Mouse (Mus musculus): ENCODE results near the gene Ndufa13. TPM values are rescaled to one million over a fixed set of nuclear protein-coding genes. Genes with fewer than 3 reads are reported as not detected.

The Ndufa13 gene
- polyA plus RNA-seq, 1 experiment from 2014 or later, result 177 TPM

DNA sequence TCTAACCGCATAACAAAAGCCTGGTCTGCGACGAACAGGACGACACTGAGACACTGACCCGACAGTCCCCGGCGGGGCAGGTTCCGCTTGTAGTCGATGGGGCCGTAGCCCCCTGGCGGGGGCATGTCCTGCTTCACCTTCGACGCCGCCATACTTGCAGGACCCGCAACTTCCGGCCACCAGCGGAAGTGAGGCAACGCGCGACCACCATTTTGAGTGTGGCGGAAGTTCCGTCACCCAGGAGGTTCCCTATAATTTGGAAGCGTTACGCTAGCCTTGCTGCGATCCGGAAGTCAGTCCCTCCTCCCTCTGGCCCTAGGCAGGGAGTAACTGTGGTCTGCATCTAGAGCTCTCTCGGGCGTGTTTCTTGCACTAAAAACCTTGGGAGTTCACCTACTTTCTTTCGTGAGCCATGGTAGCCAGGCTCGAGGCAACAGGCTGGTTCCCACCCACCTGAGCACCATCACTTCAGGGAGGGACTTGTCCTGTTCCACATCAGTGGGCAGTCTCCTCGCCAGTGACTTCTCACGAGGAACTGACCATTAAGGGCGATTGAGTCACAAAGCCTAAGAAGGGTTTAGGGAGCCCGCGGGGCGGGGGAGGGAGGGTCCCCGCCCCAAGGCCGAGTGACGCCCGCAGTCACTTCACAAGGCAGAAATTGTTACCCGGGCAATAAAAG lies 735 bp downstream of the Ndufa13 start:
- Histone ChIP-seq H3K27me3 (ENCODE audit: insufficient read depth, poor library complexity, severe bottlenecking) (no peaks in the 10 kb centered on the region), H3K4me1 (replicated peaks) (peaks cover 66% of the 10 kb centered on the region), H3K4me3 (peak overlapping the region; percentile 70), H3K27ac (peak overlapping the region; percentile 96), H3K36me3 (peaks cover 33% of the 10 kb centered on the region), H3K9me3 (no peaks in the 10 kb centered on the region)
- peak; percentile 99 for DNase-seq (ENCODE audit: low spot score)
- WGBS, result 3% methylated on average over 41 of the region's 41 CpGs

DNA sequence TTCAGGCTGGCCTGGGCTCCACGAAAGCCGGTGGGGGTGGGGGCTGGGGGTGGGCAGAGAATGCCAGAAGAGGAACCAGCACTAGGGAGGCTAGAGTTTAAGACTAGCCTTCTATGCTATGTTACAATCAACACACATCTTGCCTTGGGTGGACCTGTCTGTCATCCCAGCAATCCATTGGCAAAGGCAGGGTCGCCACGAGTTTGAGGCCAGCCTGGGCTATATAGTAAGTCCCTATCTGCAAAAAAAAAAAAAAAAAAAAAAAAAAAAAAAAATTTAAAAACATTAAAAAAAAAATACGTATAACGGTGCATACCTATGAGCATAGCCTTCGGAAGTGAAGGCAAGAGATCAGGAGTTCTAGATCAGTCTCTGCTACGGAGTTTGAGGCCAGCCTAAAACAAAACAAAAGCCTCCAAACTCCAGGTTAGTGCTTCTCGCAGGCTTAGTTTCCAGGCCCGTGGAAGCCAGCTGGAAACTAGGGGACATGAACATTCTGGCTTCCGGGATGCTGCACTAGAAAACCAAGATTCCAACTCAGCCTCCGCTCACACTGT lies 1.4 kb downstream of the Ndufa13 start:
- no peaks in the 10 kb centered on the region for H3K27me3 ChIP-seq (ENCODE audit: insufficient read depth, poor library complexity, severe bottlenecking)
- no peak for DNase-seq (ENCODE audit: low spot score)
- peaks cover 39% of the 10 kb centered on the region for H3K36me3 ChIP-seq
- H3K4me3 ChIP-seq, result peak overlapping the region; percentile 70
- H3K27ac ChIP-seq, result peak overlapping the region; percentile 96
- 23% methylated on average over 12 of the region's 12 CpGs for WGBS
- H3K4me1 ChIP-seq (replicated peaks), result peaks cover 72% of the 10 kb centered on the region
- H3K9me3 ChIP-seq, result no peaks in the 10 kb centered on the region

DNA sequence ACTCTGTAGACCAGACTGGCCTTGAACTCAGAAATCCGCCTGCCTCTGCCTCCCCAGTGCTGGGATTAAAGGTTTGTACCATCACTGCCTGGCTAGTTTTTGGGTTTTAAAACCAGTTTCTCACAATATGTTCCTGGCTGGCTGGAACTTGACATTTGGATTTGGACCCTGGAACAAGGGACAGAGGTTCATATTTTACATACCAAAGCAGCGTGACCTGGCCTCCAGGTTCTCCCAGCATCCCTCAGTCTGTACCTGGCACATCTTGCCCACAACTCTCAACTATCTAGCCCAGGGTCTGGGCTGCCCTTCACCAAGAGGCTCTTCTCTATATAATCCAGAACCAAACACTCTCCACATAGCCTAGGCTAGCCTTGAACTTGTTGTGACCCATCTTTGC lies 2.5 kb downstream of the Ndufa13 start:
- no peaks in the 10 kb centered on the region for H3K9me3 ChIP-seq
- H3K4me1 ChIP-seq (replicated peaks), result peaks cover 83% of the 10 kb centered on the region
- 97% methylated on average over 2 of the region's 2 CpGs for WGBS
- peaks cover 50% of the 10 kb centered on the region for H3K36me3 ChIP-seq
- no peaks in the 10 kb centered on the region for H3K27me3 ChIP-seq (ENCODE audit: insufficient read depth, poor library complexity, severe bottlenecking)
- no peak for DNase-seq (ENCODE audit: low spot score)
- peak overlapping the region; percentile 70; the same call in 1 of the 2 replicates for H3K4me3 ChIP-seq
- no peak overlapping the region for H3K27ac ChIP-seq

DNA sequence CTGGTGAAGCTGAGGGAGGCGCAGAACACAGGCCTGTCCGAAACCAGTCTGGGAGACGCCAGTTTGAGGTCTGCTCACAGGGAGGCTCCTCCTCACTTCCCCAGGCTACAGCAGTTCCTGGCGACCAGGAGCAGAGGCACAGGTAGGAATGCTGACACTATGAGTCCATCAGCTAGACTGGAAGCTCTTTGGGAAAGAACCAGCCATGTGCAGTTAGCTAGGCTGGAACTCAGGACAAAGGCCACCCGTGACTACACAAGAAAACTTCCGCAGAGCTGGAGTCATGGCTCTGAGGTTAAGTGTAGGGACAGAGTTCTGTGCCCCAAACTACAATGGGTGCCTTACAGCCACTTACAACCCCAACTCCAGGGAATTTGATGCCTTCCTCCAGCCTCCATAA lies 4.5 kb downstream of the Ndufa13 start:
- peaks cover 86% of the 10 kb centered on the region for H3K4me1 ChIP-seq (replicated peaks)

DNA sequence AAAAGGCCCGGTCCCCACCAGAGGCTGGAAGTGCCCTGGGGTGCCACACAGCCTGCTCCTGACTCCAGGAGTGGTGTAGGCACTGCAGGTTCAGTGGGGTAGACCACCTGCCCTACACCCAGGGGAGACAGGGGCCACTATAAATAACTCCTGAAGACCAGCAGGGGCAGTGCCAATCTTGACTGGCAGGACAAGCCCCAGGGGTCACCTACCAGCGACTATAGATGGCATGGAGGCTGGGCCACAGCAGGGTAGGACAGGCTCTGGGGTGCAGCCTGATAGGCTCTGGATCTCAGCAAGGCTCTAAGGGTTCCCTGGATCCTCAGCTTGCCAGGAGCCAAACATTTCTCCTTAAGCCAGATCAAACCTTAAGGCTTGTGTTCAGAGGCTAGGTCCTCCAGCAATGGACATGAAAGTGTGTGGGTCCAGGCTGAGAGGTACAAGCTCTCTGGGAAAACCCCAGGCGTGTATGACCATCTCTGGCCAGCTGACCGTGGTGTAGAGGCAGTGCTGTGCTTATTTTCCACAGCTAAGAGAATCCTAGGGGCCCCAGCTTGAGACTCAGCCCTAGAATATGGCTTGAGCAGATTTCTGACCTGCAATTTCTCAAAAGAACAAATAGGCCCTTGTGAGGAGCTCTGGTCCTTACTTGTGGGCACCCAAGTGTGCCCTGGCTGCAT lies 6.4 kb downstream of the Ndufa13 start:
- Histone ChIP-seq H3K27ac (no peak overlapping the region), H3K4me3 (no peak overlapping the region), H3K9me3 (no peaks in the 10 kb centered on the region), H3K4me1 (replicated peaks) (peaks cover 91% of the 10 kb centered on the region), H3K27me3 (ENCODE audit: insufficient read depth, poor library complexity, severe bottlenecking) (peaks cover 15% of the 10 kb centered on the region), H3K36me3 (peaks cover 76% of the 10 kb centered on the region)
- 74% methylated on average over 4 of the region's 4 CpGs for WGBS
- no peak for DNase-seq (ENCODE audit: low spot score)

More for the DNA sequence above, 4.5 kb downstream of the Ndufa13 start:
- Histone ChIP-seq H3K4me3 (no peak overlapping the region), H3K27me3 (ENCODE audit: insufficient read depth, poor library complexity, severe bottlenecking) (no peaks in the 10 kb centered on the region), H3K27ac (no peak overlapping the region), H3K36me3 (peaks cover 69% of the 10 kb centered on the region), H3K9me3 (no peaks in the 10 kb centered on the region)
- no peak for DNase-seq (ENCODE audit: low spot score)
- 87% methylated on average over 6 of the region's 6 CpGs for WGBS

DNA sequence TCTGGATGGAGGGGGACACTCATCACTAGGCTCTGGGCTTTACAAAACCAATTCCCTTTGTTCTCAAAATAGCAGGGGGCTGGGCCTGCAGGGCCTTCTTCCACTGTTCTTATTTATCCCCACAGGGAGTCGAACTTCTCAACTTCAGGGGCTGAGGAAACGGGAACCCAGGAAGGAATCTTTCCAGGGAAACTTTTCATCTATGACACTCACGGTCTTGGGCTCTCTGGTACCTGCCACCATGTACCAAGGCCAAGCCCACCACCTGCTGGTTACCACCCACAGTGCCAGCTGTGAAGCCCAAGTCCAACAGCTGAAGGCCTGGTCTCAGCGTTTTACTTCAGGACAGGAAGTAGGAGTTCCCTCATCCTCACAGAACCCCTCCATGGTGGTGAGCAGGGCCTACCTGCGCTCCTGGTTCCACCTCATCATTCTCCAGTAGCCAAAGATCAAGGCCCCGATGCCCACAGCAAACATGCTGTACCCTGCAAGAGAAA lies 7.5 kb downstream of the Ndufa13 start:
- H3K9me3 ChIP-seq, result no peaks in the 10 kb centered on the region
- H3K36me3 ChIP-seq, result peaks cover 77% of the 10 kb centered on the region
- no peak for DNase-seq (ENCODE audit: low spot score)
- peaks cover 25% of the 10 kb centered on the region for H3K27me3 ChIP-seq (ENCODE audit: insufficient read depth, poor library complexity, severe bottlenecking)
- no peak overlapping the region for H3K4me3 ChIP-seq
- H3K4me1 ChIP-seq (replicated peaks), result peaks cover 84% of the 10 kb centered on the region
- no peak overlapping the region for H3K27ac ChIP-seq
- 50% methylated on average over 6 of the region's 6 CpGs for WGBS

DNA sequence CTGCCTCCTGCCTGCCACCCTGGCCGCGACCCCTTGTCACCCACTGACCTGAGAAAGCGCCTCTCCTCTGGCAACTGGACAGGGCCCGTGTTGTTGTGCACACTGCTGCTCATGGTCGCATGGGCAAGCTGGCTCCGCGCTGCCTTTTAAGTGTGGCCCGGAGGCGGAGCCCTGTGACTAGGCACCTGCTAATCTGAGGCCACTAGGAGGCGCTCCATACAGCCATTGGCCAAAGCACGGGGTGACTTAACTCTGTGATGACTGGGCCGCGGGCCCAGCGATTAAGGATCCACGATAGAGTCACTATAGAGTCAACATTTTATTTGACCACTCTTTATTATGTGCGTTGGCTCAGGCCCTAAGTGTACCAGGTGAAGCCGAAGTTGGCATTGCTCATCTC lies 8.5 kb downstream of the Ndufa13 start:
- H3K4me1 ChIP-seq (replicated peaks), result peaks cover 84% of the 10 kb centered on the region

DNA sequence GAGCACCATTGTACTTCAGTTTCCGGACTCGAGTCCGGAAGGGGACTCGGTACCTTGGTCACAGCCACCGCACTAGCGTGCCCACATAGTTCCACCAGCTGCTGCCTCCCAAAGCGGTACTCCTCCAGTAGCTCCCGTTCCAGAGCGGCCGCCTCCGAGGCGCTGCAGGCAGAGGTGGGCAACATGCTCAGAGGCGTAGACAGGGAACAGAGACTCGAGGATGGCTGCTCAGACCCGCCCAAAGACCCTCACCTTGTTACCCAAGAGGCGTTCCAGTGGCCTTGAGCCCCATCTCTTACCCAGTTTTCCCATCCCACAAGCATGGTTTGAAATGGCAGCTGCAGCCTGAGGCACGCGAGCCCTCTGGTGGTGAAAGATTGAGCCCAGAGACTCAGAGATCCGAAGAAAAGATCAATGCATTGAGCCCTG lies 11.5 kb downstream of the Ndufa13 start:
- peak overlapping the region; percentile 16; the same call in 1 of the 2 replicates for H3K4me3 ChIP-seq
- WGBS, result 31% methylated on average over 19 of the region's 19 CpGs
- peaks cover 66% of the 10 kb centered on the region for H3K27me3 ChIP-seq (ENCODE audit: insufficient read depth, poor library complexity, severe bottlenecking)
- peak; percentile 70 for DNase-seq (ENCODE audit: low spot score)
- H3K27ac ChIP-seq, result 0 out of 2 replicates have a peak overlapping the region, but pooled peaks have one; percentile 18
- H3K36me3 ChIP-seq, result peaks cover 38% of the 10 kb centered on the region
- H3K9me3 ChIP-seq, result no peaks in the 10 kb centered on the region
- H3K4me1 ChIP-seq (replicated peaks), result peaks cover 86% of the 10 kb centered on the region

More for the DNA sequence above, 8.5 kb downstream of the Ndufa13 start:
- 40% methylated on average over 17 of the region's 17 CpGs for WGBS
- DNase-seq (ENCODE audit: low spot score), result peak; percentile 75
- peaks cover 67% of the 10 kb centered on the region for H3K36me3 ChIP-seq
- H3K4me3 ChIP-seq, result no peak overlapping the region
- no peaks in the 10 kb centered on the region for H3K9me3 ChIP-seq
- no peak overlapping the region for H3K27ac ChIP-seq
- H3K27me3 ChIP-seq (ENCODE audit: insufficient read depth, poor library complexity, severe bottlenecking), result peaks cover 36% of the 10 kb centered on the region

DNA sequence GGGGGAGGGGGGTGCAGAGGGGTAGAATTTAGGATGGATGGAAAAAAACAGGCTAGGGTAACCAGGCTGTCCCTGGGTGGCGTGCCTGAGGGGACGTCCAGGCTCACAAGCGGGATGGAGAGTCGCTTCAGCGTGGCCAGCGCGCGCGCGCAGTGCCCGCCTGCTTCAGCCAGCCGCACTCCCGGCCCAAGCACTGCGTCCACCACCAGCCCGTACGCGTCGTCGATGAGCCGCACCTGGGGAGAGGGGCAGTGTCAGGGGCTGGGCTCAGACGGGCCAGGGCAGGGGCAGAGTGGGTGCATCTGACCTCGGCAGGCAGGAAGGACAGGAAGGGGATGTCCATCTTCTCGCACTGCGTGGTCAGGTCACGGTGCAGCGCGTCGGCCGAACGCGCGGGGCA lies 13.5 kb downstream of the Ndufa13 start:
- WGBS, result 5% methylated on average over 32 of the region's 32 CpGs
- peaks cover 20% of the 10 kb centered on the region for H3K36me3 ChIP-seq
- peaks cover 67% of the 10 kb centered on the region for H3K4me1 ChIP-seq (replicated peaks)
- no peaks in the 10 kb centered on the region for H3K9me3 ChIP-seq
- H3K27ac ChIP-seq, result no peak overlapping the region
- peak; percentile 34 for DNase-seq (ENCODE audit: low spot score)
- H3K4me3 ChIP-seq, result peak overlapping the region; percentile 38
- peaks cover 85% of the 10 kb centered on the region for H3K27me3 ChIP-seq (ENCODE audit: insufficient read depth, poor library complexity, severe bottlenecking)

DNA sequence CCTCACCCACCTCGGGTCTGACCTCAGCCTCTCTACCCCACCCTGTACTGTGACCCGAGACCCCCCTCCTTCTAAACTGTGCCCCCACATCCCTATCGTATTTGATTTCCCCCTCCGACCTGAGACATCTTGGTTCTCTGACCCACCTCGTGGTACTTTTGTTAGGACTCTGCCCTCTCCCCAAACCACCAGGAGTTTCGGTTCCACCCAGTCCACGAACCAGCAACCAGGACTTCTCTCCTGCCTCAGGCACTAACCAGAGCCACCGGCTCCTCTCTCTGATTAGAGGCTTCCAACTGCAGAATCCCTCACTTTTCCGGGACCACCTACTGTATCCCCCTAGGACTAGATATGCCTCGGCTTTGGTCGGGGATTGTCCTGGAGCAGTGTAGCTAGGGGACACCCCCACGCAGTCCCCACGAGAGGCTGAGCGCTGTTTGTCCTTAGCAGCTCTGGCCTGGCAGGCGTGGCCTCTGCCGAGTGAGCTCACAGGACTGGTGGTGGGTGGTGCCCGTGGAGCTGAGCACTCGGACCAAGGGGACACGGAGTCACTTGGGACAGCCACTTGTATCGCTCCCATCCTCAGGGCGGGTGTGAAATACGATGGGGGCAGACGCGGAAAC lies 14.0 kb downstream of the Ndufa13 start:
- DNase-seq (ENCODE audit: low spot score), result peak; percentile 37
- Histone ChIP-seq H3K4me1 (replicated peaks) (peaks cover 62% of the 10 kb centered on the region), H3K27me3 (ENCODE audit: insufficient read depth, poor library complexity, severe bottlenecking) (peaks cover 91% of the 10 kb centered on the region), H3K9me3 (no peaks in the 10 kb centered on the region), H3K27ac (no peak overlapping the region), H3K36me3 (peaks cover 15% of the 10 kb centered on the region), H3K4me3 (peak overlapping the region; percentile 41)
- 6% methylated on average over 24 of the region's 24 CpGs for WGBS

DNA sequence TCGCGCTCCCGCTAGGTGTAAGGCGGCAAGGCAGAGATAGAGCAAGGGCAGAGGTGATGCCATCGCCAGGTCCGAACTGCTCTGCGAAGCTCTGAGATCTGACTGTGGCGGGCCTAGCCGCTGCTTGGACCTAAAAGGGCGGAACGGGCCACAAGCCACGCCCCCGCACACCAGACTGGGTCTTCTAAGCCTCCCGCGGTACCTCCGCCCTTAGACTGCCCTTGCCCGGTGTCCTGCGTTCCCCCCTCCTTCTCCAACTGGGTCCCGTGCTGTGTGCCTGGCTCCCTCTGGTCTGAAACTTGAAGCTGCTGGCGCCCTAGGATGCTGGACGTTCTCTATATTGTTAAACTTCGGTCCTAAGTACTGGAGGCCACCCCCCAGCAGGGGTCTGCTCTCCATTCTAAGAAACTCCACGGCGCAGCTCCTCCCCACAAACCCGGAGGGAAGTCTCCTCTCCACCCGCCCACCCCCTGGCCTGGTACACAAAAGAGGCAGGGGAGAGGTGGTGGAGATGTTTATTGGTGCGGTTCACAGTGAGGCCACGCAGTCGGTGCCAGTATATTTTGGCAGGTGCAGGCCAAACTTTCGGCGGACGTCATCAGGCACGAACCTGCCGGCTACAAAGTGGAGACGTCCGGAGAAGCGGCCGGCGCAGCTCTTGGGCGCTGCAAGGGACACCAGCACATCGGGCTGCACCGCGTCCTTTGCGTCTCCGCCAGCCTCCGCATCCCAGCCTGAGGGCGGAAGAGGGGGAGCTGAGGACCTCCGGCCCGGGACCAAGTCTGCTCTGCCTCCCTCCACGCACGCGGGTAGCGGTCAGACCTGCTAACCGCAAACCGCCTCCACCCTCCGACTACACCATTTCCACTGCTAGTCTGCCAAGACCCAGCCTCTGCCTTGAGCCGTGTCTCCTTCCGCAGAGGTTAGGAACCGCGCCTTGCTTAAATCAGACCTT lies 14.8 kb downstream of the Ndufa13 start, which contains the start of gene Cilp2:
Gene Cilp2 (minus strand): TSS at position 399 of the 955 bp plus-strand sequence.
- Histone ChIP-seq H3K4me3 (peak within 1 kb of the TSS; percentile 41), H3K9me3 (no peaks in the 10 kb centered on the region), H3K27me3 (ENCODE audit: insufficient read depth, poor library complexity, severe bottlenecking) (peaks cover 99% of the 10 kb centered on the region), H3K4me1 (replicated peaks) (peaks cover 62% of the 10 kb centered on the region), H3K36me3 (peaks cover 7% of the 10 kb centered on the region; the same call in 1 of the 2 replicates), H3K27ac (no peak within 1 kb of the TSS)
- DNase-seq (ENCODE audit: low spot score), result peak; percentile 56
- under 1% methylated on average over 60 of the region's 60 CpGs for WGBS

DNA sequence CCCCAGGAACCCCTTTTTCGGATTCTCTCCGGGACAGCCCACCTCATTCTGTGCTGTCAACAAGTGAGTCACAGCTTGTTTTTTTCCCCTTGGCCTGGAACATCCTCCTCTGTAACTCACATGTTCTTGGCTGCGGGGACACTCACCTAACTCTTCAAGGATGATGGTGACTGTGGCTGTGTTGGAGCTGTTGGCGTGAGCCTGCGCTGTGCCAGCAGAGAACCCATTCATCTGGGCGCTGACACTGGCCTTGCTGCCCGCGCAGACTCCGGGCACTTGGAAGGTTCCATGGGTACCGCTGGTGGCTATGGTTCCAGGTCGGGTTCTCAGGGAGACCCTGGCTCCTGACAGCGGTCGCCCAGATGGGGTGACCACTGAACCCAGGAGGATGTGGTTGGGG lies 18.2 kb downstream of the Ndufa13 start:
- H3K36me3 ChIP-seq, result no peaks in the 10 kb centered on the region
- 56% methylated on average over 13 of the region's 13 CpGs for WGBS
- H3K4me3 ChIP-seq, result no peak overlapping the region
- H3K27me3 ChIP-seq (ENCODE audit: insufficient read depth, poor library complexity, severe bottlenecking), result peaks cover 100% of the 10 kb centered on the region
- H3K4me1 ChIP-seq (replicated peaks), result peaks cover 54% of the 10 kb centered on the region
- H3K9me3 ChIP-seq, result no peaks in the 10 kb centered on the region
- no peak for DNase-seq (ENCODE audit: low spot score)
- no peak overlapping the region for H3K27ac ChIP-seq

All from hindbrain, embryonic 10.5 days (tissue).